Mouse (Mus musculus) embryo, embryonic 9.5 days (tissue): ENCODE data around the gene Enpep.

Experiments
- DNase-seq: peaks from one replicate; pipeline ENCODE4 v3.0.0-alpha.2; 2017; ENCODE audit errors: extremely low spot score

Enpep gene

DNA sequence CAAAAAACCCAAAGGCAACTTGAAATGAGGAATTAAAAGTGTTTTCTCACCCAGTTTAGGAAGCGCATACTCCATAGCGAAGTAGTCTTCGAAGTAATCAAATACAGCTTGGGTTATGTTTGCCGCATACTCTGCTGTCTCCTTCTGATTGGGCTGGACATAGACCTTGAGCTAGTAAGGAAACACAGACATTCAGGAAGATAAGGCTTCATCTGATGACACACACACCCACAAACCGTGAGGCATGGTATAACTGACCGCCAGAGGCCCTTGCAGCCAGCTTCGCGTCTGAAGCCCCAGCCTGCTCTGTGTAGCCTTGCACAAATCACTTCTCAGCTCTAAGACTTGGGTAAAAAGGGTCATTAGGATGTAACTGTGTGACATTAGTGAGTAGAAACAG lies 20.0 kb downstream of the Enpep start:
- no peak for DNase-seq

- DNase-seq = no peak
Measured at GRCm38 (mm10) chr3:129311951-129312350, 20.6 kb downstream of the Enpep start.

DNA sequence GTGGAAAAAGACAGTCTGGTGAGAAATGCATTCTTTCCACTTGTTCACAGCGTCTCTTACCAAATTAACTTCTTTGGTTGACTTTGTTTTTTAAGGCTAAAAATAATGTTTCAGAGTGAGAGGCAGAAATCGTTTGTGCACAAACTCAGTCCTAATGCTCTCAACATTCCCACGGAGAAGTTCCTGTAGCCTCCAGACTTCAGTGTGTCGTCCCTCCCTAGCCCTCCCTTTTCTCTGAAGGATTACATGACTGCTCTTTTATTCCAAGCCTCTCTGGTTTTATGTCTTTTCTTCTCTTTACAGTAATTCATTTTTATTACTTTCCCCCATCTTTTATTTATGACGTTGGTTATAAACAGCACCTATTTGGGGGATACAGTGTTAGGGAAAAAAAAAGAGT lies 22.6 kb downstream of the Enpep start:
- no peak for DNase-seq

- DNase-seq = no peak
Measured at GRCm38 (mm10) chr3:129308876-129309275, 23.6 kb downstream of the Enpep start.

- peak; percentile 56 for DNase-seq
Measured at GRCm38 (mm10) chr3:129308102-129308752, 24.3 kb downstream of the Enpep start.

- DNase-seq = peak; percentile 33
Measured at GRCm38 (mm10) chr3:129303941-129304340, 28.6 kb downstream of the Enpep start.

DNA sequence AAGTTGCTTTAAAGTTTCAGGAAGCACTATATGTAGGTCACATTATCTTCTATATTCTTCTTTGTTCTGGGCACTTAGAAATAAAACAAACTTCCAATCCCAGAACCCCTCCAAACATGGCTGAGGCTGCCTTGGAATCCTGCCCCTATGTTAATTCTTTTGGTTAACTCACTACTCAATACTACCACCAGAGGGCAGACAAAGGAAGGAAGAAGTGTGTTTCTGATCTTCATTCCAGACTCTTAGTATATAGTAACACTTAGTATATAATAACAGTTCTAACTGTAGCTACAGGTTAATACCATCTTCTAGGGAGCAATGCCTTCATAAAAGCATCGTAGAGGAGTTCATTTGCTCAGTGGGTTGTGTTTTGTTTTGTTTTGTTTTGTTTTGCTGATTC lies 32.6 kb downstream of the Enpep start:
- DNase-seq = peak; percentile 48

- no peak for DNase-seq
Measured at GRCm38 (mm10) chr3:129298606-129299005, 33.9 kb downstream of the Enpep start.

DNA sequence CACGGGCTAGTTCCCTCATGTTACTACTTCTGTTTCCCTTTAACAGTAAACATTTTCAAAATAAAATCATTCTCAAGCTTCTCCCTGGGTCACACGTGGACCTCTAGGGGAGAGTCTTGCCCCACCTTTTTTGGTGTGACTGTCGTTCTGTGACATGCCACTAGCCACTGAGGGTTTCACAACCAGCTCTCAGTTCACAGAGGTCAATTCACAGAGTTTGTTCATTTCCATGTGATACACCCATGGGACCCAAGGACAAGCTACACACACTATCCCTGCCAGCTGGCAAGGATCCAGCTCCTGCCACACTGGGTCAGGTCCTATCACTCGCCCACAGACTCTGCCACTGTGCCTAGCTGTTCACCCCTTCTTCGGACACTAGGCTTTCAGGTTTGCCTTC lies 35.5 kb downstream of the Enpep start:
- DNase-seq = no peak

- no peak for DNase-seq
Measured at GRCm38 (mm10) chr3:129295883-129296282, 36.6 kb downstream of the Enpep start.

- no peak for DNase-seq
Measured at GRCm38 (mm10) chr3:129289536-129289935, 43.0 kb downstream of the Enpep start.

- no peak for DNase-seq
Measured at GRCm38 (mm10) chr3:129287140-129287539, 45.4 kb downstream of the Enpep start.

DNA sequence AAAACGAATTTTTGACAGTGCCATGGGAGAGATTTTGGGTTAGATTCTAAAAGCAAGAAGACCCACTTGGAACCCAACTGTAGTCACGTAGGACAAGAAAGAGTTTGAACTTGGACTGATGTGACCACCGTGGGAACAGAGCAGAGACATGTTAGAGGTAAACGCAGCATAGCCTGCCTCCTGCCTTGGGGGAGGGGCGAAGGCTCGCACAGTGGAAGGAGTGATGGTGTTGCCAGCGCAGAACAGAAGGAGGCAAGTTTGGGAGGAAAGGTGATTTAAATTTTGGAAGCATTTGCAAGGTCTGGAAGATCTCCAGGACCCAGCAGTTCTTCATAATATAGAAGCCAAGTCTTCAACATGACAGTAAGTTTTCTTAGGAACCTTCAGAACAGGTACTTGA lies 46.1 kb downstream of the Enpep start:
- no peak for DNase-seq

DNA sequence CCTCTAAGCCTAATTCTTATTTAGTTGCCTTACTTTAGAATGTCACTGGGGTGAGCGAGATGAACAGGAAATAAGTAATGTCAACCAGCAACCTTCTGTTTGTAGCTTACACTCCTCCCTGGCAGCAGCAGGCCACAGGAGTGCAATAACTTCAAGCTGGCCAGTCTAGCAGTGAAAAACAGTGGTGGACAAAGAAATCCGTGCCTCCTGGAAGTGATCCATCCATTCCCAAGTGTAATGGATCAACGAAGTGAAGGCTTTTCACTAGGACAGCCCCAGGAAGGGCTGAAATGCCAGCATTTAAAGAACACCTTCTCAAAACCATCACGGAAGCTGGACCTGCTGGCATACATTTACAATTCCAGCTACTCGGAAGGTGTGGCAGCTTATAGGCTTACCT lies 48.2 kb downstream of the Enpep start:
- no peak for DNase-seq

- no peak for DNase-seq
Measured at GRCm38 (mm10) chr3:129279441-129279840, 53.1 kb downstream of the Enpep start.

DNA sequence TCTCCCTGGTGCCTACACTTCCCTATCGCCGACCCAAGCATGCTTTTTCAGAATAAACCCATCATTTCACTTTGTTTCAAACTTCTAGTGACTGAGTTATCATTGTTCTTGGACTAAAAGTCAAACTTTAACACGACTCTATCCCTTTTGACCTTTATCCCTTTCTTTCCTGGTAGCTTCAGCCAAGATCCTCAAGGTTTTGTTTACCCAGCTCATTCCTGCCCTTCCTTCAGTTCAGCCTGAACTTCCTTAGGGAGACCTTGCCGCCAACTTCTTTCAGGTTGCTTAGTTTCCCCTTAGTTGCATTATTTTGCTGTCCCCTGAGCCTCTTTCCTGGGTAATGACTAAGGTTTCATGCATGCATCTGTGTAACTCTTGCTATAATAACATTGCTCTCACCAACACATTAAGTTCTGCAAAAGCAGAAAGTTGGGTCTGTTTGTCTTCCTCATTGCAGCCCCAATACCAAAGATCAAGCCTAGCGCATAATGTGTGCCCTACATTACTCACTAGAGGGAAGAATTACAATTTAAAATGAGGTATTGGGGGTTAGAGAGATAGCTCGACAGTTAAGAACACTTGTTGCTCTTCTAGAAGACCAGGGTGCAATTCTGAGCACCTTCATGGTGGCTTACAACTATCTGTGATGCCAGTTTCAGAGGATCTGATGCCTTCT lies 59.2 kb downstream of the Enpep start:
- DNase-seq = no peak

- DNase-seq = no peak
Measured at GRCm38 (mm10) chr3:129270044-129270443, 62.5 kb downstream of the Enpep start.

- DNase-seq = no peak
Measured at GRCm38 (mm10) chr3:129268886-129269683, 63.4 kb downstream of the Enpep start.

DNA sequence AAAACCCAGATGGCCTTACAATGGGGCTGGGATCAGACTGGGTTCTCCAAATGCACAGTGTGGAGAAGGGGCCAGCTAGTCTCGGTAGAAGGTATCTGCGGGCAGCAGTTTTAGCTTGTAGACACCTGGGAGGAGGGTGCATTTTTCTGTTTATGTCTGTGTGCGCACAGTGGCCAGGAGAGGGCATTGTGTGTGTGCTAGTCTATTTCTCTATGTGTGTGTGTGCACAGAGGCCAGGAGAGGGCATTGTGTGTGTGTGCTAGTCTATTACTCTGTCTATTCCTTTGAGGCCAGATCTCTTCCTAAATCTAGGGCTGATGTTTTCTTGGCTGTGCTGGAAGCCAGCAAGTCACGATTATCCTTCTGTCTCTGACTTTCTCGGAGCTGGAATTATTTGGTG lies 74.0 kb downstream of the Enpep start:
- no peak for DNase-seq

DNA sequence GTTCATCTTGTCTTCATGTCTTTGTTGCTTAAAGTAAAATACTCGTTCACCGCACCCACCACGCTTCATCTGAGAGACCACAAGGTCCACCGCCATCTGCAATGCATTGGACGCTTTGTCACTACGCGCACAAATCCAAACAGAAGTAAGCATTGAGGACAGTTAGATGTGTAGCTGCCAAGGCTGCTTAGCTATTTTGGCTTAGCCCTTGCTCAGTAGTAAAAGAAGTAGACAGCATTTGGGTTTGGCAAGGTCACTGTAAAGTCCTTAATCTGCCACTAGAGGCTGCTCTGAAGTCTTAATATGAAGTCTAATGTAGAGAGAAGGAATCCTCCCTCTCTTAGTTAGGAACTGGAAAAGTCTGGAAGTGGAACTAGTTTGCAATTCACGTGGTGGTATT lies 75.8 kb downstream of the Enpep start:
- DNase-seq = no peak

GRCm38 (mm10) chr3:129256283-129256682 lies 76.2 kb downstream of the Enpep start:
- peak; percentile 14 for DNase-seq

GRCm38 (mm10) chr3:129254246-129254645 lies 78.3 kb downstream of the Enpep start:
- no peak for DNase-seq

- DNase-seq = no peak
Measured at GRCm38 (mm10) chr3:129250997-129251396, 81.5 kb downstream of the Enpep start.
